Mouse (Mus musculus) cortical plate, adult 2 months (tissue): Measurements from ENCODE around the gene Lemd1. TPM values are rescaled to one million over a fixed set of nuclear protein-coding genes. Genes with fewer than 3 reads are reported as not detected.

Source experiments
- H3K27ac ChIP-seq: fragments of 200-500 bp; 2 replicates; pipeline ENCODE4 v1.5.1; 2012; ENCODE audit warnings: low read length, control low read depth, inconsistent platforms; ENCODE audit not compliant: insufficient read depth
- H3K4me1 ChIP-seq: fragments of 200-500 bp; 2 replicates; pipeline ENCODE4 v1.6.1; 2011; ENCODE audit warnings: low read length; ENCODE audit not compliant: control insufficient read depth, insufficient read depth
- H3K4me3 ChIP-seq: fragments of 200-500 bp; 2 replicates; pipeline ENCODE4 v1.5.1; 2011; ENCODE audit warnings: mild to moderate bottlenecking, low read length, control low read depth; ENCODE audit not compliant: insufficient read depth
- CTCF ChIP-seq: fragments of 200-500 bp; IDR thresholded peaks from 2 replicates; pipeline ENCODE4 v1.5.1; 2011; ENCODE audit warnings: mild to moderate bottlenecking, control low read depth, low read length; ENCODE audit not compliant: insufficient read depth; ENCODE audit errors: extremely low read depth
- POLR2A ChIP-seq: fragments of 200-500 bp; IDR thresholded peaks from 2 replicates; pipeline ENCODE4 v1.6.1; 2011; ENCODE audit warnings: mild to moderate bottlenecking, low read length, control low read depth; ENCODE audit not compliant: insufficient read depth; ENCODE audit errors: extremely low read depth
- polyA plus RNA-seq: library from polyadenylated mRNA; depleted of rRNA; stranded (reverse); fragments of >200 nt; gene quantifications from 2 replicates; pipeline ENCODE4 v1.2.3, GENCODE M21; 2012

The Lemd1 gene
- polyA plus RNA-seq, 1 experiment = 7.5 TPM

- no peak for TF ChIP-seq POLR2A
- no peak for TF ChIP-seq CTCF
- no peaks in the 10 kb centered on the region for H3K4me1 ChIP-seq
- no peak overlapping the region for H3K27ac ChIP-seq
- H3K4me3 ChIP-seq = no peak overlapping the region
These were observed 90.9 kb downstream of the Lemd1 start for GRCm38 (mm10) chr1:132282177-132282536.

DNA sequence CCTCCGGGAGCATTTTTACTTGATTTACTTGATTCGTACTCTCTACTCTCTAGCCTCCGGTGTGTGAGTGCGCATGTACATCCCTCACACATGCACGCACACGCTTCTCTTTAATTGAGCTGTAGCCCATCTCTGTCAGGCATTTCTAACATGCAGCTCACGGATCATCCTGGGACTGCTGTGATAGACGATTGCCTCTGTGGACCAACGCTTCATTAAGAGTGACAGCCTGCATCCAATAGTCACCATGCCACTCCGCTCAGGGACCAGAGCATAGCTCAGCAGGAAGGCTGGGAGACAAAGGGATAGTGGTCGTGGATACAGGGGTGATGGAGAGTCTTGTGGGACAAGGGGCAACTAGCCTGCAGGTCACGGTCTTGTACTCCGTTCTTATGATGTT lies 91.8 kb downstream of the Lemd1 start:
- Histone ChIP-seq H3K4me3 (no peak overlapping the region), H3K4me1 (no peaks in the 10 kb centered on the region), H3K27ac (no peak overlapping the region)
- TF ChIP-seq POLR2A (no peak), CTCF (no peak)

- TF ChIP-seq POLR2A = no peak
- TF ChIP-seq CTCF = no peak
- H3K4me3 ChIP-seq = no peak overlapping the region
- no peaks in the 10 kb centered on the region for H3K4me1 ChIP-seq
- no peak overlapping the region for H3K27ac ChIP-seq
These were observed 95.5 kb downstream of the Lemd1 start for GRCm38 (mm10) chr1:132286735-132287134.

GRCm38 (mm10) chr1:132287445-132287844 lies 96.2 kb downstream of the Lemd1 start:
- no peaks in the 10 kb centered on the region for H3K4me1 ChIP-seq
- TF ChIP-seq POLR2A = no peak
- no peak for TF ChIP-seq CTCF
- no peak overlapping the region for H3K27ac ChIP-seq
- H3K4me3 ChIP-seq = no peak overlapping the region

DNA sequence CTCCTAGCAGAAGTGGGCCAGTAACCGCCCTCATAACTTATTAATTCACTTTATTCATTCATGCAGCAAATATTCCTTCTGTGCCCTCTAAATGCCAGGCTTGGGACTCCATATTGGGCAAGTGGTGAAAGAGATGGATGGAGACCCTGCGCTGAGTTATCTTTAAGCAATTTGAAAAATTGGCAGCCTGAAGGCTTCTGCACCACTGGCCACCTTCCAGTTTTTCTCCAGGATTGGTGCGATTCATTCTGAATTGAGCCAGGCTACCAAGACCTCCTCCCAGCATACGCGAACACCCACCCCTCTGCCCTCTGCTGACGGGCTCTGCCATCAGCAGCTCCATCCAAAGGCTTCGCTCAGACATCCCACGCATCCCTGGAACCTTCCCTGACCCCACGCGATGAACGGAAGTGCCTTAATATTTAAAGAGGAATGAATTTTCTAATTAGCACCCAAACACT lies 96.8 kb downstream of the Lemd1 start:
- TF ChIP-seq CTCF = 0 out of 2 replicates have a peak, but pooled peaks have one; percentile 9
- no peak for TF ChIP-seq POLR2A
- Histone ChIP-seq H3K4me1 (no peaks in the 10 kb centered on the region), H3K27ac (no peak overlapping the region), H3K4me3 (no peak overlapping the region)

DNA sequence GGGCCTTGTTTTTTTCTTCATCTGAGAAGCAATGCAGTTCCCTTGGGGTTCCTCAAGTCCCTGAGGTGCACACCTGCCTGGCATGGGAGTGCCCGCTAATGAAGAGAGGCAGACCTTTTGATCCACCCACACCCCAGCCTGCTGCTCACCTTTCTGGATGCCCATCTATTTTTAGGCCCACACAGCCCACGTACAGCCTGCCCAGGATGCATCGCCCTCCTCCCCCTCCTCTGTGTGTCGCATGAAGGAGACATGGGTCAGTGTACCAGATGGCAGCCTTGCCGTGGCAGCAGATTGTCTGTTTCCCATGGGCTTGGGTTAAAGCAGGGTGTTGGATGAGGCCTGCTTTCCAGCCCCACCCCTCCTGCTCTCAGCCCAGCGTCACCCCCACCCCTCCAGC lies 98.7 kb downstream of the Lemd1 start:
- Histone ChIP-seq H3K27ac (no peak overlapping the region), H3K4me1 (no peaks in the 10 kb centered on the region), H3K4me3 (no peak overlapping the region)
- no peak for TF ChIP-seq POLR2A
- no peak for TF ChIP-seq CTCF

GRCm38 (mm10) chr1:132290921-132291675 lies 99.9 kb downstream of the Lemd1 start:
- TF ChIP-seq CTCF (no peak), POLR2A (no peak)
- no peak overlapping the region for H3K4me3 ChIP-seq
- no peaks in the 10 kb centered on the region for H3K4me1 ChIP-seq
- H3K27ac ChIP-seq = no peak overlapping the region

GRCm38 (mm10) chr1:132291706-132292105 lies 100.5 kb downstream of the Lemd1 start:
- TF ChIP-seq CTCF = no peak
- H3K27ac ChIP-seq = no peak overlapping the region
- no peaks in the 10 kb centered on the region for H3K4me1 ChIP-seq

DNA sequence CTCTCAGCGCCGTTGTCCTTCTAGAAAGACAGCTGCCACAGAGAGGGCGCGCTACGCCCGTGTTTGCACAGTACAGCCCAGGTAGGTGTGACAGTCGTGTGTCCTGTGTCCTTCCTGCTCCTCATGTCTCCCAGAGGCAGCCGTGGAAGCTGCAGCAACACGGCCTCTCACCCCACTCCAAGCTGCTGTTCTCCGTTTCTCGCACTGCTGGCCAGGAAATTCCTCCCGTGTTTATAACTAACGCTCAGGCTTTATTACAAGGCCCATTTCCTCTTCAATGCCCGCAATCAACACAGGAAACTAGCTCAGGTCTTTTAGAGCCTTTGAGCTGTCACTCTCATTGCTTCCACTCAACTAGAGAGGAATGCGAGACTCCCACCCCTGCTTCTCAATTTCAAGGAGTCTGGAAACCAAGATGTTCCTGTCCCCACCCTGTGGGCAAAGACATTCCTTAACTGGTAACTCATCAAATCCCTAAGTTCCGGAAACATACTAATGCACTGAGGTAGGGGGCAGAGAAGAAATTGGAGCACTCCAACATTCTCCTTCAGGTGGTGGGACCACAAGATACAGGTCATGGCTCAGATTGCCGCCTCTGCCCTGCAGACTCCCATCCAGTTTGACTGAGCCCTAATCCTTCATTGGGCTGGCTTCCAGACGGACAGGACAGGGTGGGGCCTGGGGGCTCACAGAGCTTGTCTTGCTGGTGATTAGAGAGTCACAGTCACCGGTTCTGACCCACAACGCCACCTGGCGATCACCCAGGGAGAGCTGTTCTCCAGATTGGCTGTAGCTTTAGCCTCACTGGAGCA lies 101.3 kb downstream of the Lemd1 start:
- TF ChIP-seq POLR2A (no peak), CTCF (no peak)
- Histone ChIP-seq H3K27ac (no peak overlapping the region), H3K4me3 (no peak overlapping the region), H3K4me1 (no peaks in the 10 kb centered on the region)

More at GRCm38 (mm10) chr1:132291706-132292105, 100.5 kb downstream of the Lemd1 start:
- no peak overlapping the region for H3K4me3 ChIP-seq

- no peaks in the 10 kb centered on the region for H3K4me1 ChIP-seq
- TF ChIP-seq CTCF = no peak
- no peak for TF ChIP-seq POLR2A
- no peak overlapping the region for H3K27ac ChIP-seq
These were observed 104.3 kb downstream of the Lemd1 start for GRCm38 (mm10) chr1:132295506-132295905.

More at GRCm38 (mm10) chr1:132295506-132295905, 104.3 kb downstream of the Lemd1 start:
- no peak overlapping the region for H3K4me3 ChIP-seq
